Mouse (Mus musculus): Measurements from ENCODE around the gene Gm20773. TPM values are rescaled to one million over a fixed set of nuclear protein-coding genes. Genes with fewer than 3 reads are reported as not detected.
"Not testable (repeated sequence)": the region's sequence is repeated elsewhere in the genome, so short reads cannot be mapped to it uniquely, and the experiment has no call there.

Gene Gm20773
- polyA plus RNA-seq (2012; rRNA removed): not detected in 2 replicates

DNA sequence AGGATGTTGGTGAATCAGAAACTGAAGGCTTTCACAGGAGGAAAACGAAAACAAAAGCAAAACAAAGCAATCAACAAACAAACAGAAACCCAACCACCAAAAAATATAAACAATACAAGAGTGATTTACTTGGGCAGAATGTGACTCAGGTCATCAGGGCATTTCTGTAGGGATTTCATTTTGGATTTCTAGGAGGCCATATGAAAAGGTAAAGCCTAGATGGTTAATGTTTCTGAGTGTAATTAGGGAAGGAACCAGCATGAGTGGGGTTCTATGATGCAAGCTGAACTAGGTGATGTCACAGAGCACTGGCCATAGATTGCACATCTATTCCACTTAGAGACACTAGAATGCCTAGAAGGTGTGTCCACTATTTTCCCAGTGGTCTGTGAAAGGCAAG, at the start of gene Gm20773:
Gene Gm20773, plus strand, starts transcription at position 301 of the 400 bp plus-strand sequence.
- DNase-seq (ENCODE audit: low spot score): not testable (repeated sequence)

DNA sequence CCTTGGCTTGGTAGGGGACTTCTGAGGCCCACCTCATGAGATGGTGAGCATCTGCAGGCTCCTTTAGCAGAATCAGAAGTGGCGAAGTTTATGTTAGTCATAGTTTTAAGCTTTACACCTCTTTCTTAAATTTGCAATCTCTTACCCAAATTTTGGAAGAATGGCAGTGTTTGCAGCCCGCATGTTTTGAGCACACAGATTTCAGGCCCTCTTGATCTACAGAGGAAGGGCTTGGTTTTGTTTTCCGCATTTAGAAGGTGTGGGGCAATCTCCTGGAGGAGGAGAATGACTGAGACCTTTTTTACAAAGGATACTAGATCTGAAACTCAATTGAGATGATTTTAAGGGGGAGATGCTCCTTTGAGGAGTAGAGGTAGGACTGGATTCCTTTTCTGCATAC, 28.3 kb upstream of the Gm20773 start, which contains the start of gene Gm21866:
Gene Gm21866, minus strand, starts transcription at position 101 of the 400 bp plus-strand sequence.
- not testable (repeated sequence) for DNase-seq (ENCODE audit: low spot score)

Other genes with a start within 250 kb of the Gm20773 start
- gene Gm21440, start 241.6 kb upstream of the Gm20773 start, polyA plus RNA-seq (2012; rRNA removed): not detected in 2 replicates
- not detected in 2 replicates for gene Gm21454, start 241.6 kb upstream of the Gm20773 start, polyA plus RNA-seq (2012; rRNA removed)
- gene Gm21725, start 145.0 kb upstream of the Gm20773 start, polyA plus RNA-seq (2012; rRNA removed): not detected in 2 replicates
- gene Gm21866, start 28.4 kb upstream of the Gm20773 start, polyA plus RNA-seq (2012; rRNA removed): not detected in 2 replicates